Mouse (Mus musculus) limb, embryonic 11.5 days (tissue): ENCODE measurements around the gene Arhgef10l. TPM values are rescaled to one million over a fixed set of nuclear protein-coding genes. Genes with fewer than 3 reads are reported as not detected.
"Not testable (repeated sequence)": the region's sequence is repeated elsewhere in the genome, so short reads cannot be mapped to it uniquely, and the experiment has no call there.

Experiments used
- ATAC-seq: fragments of 200-750 bp; cut with Nextera tagmentation; 2 replicates; pipeline ENCODE4 v1.8.0; 2017; ENCODE audit warnings: low read depth; ENCODE audit not compliant: insufficient number of reproducible peaks, low FRiP score, low TSS enrichment
- DNase-seq: peaks from one replicate; pipeline ENCODE4 v3.0.0-alpha.2; 2015; ENCODE audit warnings: low spot score
- H3K27ac ChIP-seq: fragments of 300-500 bp; sonication (generic); replicated peaks from 2 replicates; pipeline ENCODE4 v1.5.1; 2014; ENCODE audit warnings: low read depth, mild to moderate bottlenecking, low read length
- H3K27me3 ChIP-seq: fragments of 300-500 bp; sonication (generic); 2 replicates; pipeline ENCODE4 v1.6.1; 2014; ENCODE audit warnings: mild to moderate bottlenecking, low read length, mixed read lengths; ENCODE audit not compliant: control insufficient read depth, insufficient read depth
- H3K36me3 ChIP-seq: fragments of 300-500 bp; sonication (generic); 2 replicates; pipeline ENCODE4 v1.6.1; 2014; ENCODE audit warnings: mild to moderate bottlenecking, low read length, moderate library complexity, mixed read lengths; ENCODE audit not compliant: control insufficient read depth, insufficient read depth
- H3K4me1 ChIP-seq: fragments of 300-500 bp; sonication (generic); 2 replicates; pipeline ENCODE4 v1.6.1; 2014; ENCODE audit warnings: low read length, mixed read lengths; ENCODE audit not compliant: control insufficient read depth, insufficient read depth
- H3K4me2 ChIP-seq: fragments of 300-500 bp; sonication (generic); 2 replicates; pipeline ENCODE4 v1.6.1; 2014; ENCODE audit warnings: low read depth, mild to moderate bottlenecking, moderate library complexity; ENCODE audit not compliant: severe bottlenecking
- H3K4me3 ChIP-seq: fragments of 300-500 bp; sonication (generic); 2 replicates; pipeline ENCODE4 v1.5.1; 2014; ENCODE audit warnings: low read depth, low read length
- H3K9ac ChIP-seq: fragments of 300-500 bp; sonication (generic); 2 replicates; pipeline ENCODE4 v1.6.1; 2014; ENCODE audit warnings: mild to moderate bottlenecking, low read length
- H3K9me3 ChIP-seq: fragments of 300-500 bp; sonication (generic); 2 replicates; pipeline ENCODE4 v1.6.1; 2016; ENCODE audit warnings: low read length; ENCODE audit not compliant: control insufficient read depth
- WGBS: fragments of 180-500 bp; shearing (Covaris S2); extraction: QIAGEN DNeasy Blood & Tissue Kit; methylation state at CpG from one replicate; pipeline ENCODE4 v1.1.7; 2014; 5-methylcytosine and 5-hydroxymethylcytosine counted together
- polyA plus RNA-seq: library from polyadenylated mRNA; unstranded; fragments of >200 nt; fragmentation: Nextera tagmentation; extraction: Ambion mirVana; gene quantifications from 2 replicates; pipeline ENCODE4 v1.2.1, GENCODE M21; 2014

Gene Arhgef10l
- polyA plus RNA-seq, 1 experiment from 2014 or later, result 11.8 TPM

- Histone ChIP-seq H3K27me3 (no peaks in the 10 kb centered on the region), H3K4me2 (no peak overlapping the region), H3K9me3 (no peaks in the 10 kb centered on the region), H3K27ac (no peak overlapping the region), H3K36me3 (peaks cover 6% of the 10 kb centered on the region; the same call in 1 of the 2 replicates), H3K4me3 (no peak overlapping the region), H3K4me1 (no peaks in the 10 kb centered on the region), H3K9ac (no peak overlapping the region)
- ATAC-seq, result no peak; the same call in 1 of the 2 replicates
- WGBS, result 80% methylated on average over 23 of the region's 23 CpGs
- DNase-seq, result no peak
Observed at GRCm38 (mm10) chr4:140581730-140582389, 84.0 kb downstream of the Arhgef10l start.

GRCm38 (mm10) chr4:140581341-140581729, 84.5 kb downstream of the Arhgef10l start:
- 83% methylated on average over 16 of the region's 16 CpGs for WGBS
- peaks cover 6% of the 10 kb centered on the region; the same call in 1 of the 2 replicates for H3K36me3 ChIP-seq
- H3K4me2 ChIP-seq, result no peak overlapping the region
- H3K4me3 ChIP-seq, result no peak overlapping the region
- no peak for ATAC-seq
- no peak for DNase-seq
- no peak overlapping the region for H3K9ac ChIP-seq
- H3K4me1 ChIP-seq, result no peaks in the 10 kb centered on the region
- H3K27me3 ChIP-seq, result no peaks in the 10 kb centered on the region
- no peak overlapping the region for H3K27ac ChIP-seq
- H3K9me3 ChIP-seq, result no peaks in the 10 kb centered on the region

GRCm38 (mm10) chr4:140580866-140581265, 84.9 kb downstream of the Arhgef10l start:
- DNase-seq, result no peak
- H3K4me1 ChIP-seq, result no peaks in the 10 kb centered on the region
- no peak overlapping the region for H3K9ac ChIP-seq
- H3K4me3 ChIP-seq, result no peak overlapping the region
- no peak overlapping the region for H3K4me2 ChIP-seq
- H3K36me3 ChIP-seq, result peaks cover 6% of the 10 kb centered on the region; the same call in 1 of the 2 replicates
- no peaks in the 10 kb centered on the region for H3K27me3 ChIP-seq
- no peak for ATAC-seq
- H3K9me3 ChIP-seq, result no peaks in the 10 kb centered on the region
- WGBS, result 85% methylated on average over 4 of the region's 4 CpGs
- H3K27ac ChIP-seq, result no peak overlapping the region

- DNase-seq (no peak), ATAC-seq (no peak)
- Histone ChIP-seq H3K4me1 (no peaks in the 10 kb centered on the region), H3K27ac (no peak overlapping the region), H3K36me3 (peaks cover 6% of the 10 kb centered on the region; the same call in 1 of the 2 replicates), H3K9me3 (no peaks in the 10 kb centered on the region), H3K27me3 (no peaks in the 10 kb centered on the region), H3K4me3 (no peak overlapping the region), H3K9ac (no peak overlapping the region), H3K4me2 (no peak overlapping the region)
- 88% methylated on average over 8 of the region's 8 CpGs for WGBS
Observed at GRCm38 (mm10) chr4:140579576-140579975, 86.2 kb downstream of the Arhgef10l start.

- Histone ChIP-seq H3K4me2 (no peak overlapping the region), H3K4me1 (no peaks in the 10 kb centered on the region), H3K36me3 (peaks cover 6% of the 10 kb centered on the region; the same call in 1 of the 2 replicates), H3K27me3 (no peaks in the 10 kb centered on the region), H3K27ac (no peak overlapping the region), H3K4me3 (no peak overlapping the region), H3K9ac (no peak overlapping the region), H3K9me3 (no peaks in the 10 kb centered on the region)
- WGBS, result 95% methylated on average over 13 of the region's 13 CpGs
- DNase-seq (no peak), ATAC-seq (no peak)
Observed at GRCm38 (mm10) chr4:140579149-140579548, 86.7 kb downstream of the Arhgef10l start.

GRCm38 (mm10) chr4:140576628-140577027, 89.2 kb downstream of the Arhgef10l start:
- Histone ChIP-seq H3K27ac (no peak overlapping the region), H3K36me3 (peaks cover 6% of the 10 kb centered on the region; the same call in 1 of the 2 replicates), H3K27me3 (no peaks in the 10 kb centered on the region), H3K4me3 (no peak overlapping the region), H3K9ac (no peak overlapping the region), H3K9me3 (no peaks in the 10 kb centered on the region), H3K4me1 (no peaks in the 10 kb centered on the region), H3K4me2 (no peak overlapping the region)
- DNase-seq (no peak), ATAC-seq (no peak)
- WGBS, result 97% methylated on average over 16 of the region's 16 CpGs

GRCm38 (mm10) chr4:140574863-140575262, 90.9 kb downstream of the Arhgef10l start:
- not testable (repeated sequence) for ATAC-seq, H3K9ac ChIP-seq, H3K27ac ChIP-seq, H3K36me3 ChIP-seq, DNase-seq, H3K4me3 ChIP-seq, H3K27me3 ChIP-seq, H3K4me1 ChIP-seq, H3K4me2 ChIP-seq, H3K9me3 ChIP-seq
- 92% methylated on average over 7 of the region's 7 CpGs for WGBS

GRCm38 (mm10) chr4:140572376-140572775, 93.4 kb downstream of the Arhgef10l start:
- no peak overlapping the region for H3K9ac ChIP-seq
- no peaks in the 10 kb centered on the region for H3K4me1 ChIP-seq
- no peak for DNase-seq
- no peaks in the 10 kb centered on the region for H3K27me3 ChIP-seq
- H3K4me3 ChIP-seq, result no peak overlapping the region
- 89% methylated on average over 17 of the region's 17 CpGs for WGBS
- ATAC-seq, result no peak
- H3K4me2 ChIP-seq, result no peak overlapping the region
- H3K27ac ChIP-seq, result no peak overlapping the region
- H3K9me3 ChIP-seq, result no peaks in the 10 kb centered on the region
- H3K36me3 ChIP-seq, result peaks cover 11% of the 10 kb centered on the region; the same call in 1 of the 2 replicates

GRCm38 (mm10) chr4:140569394-140569793, 96.4 kb downstream of the Arhgef10l start:
- Histone ChIP-seq H3K36me3 (peaks cover 15% of the 10 kb centered on the region; the same call in 1 of the 2 replicates), H3K4me3 (no peak overlapping the region), H3K9me3 (no peaks in the 10 kb centered on the region), H3K9ac (no peak overlapping the region), H3K4me1 (no peaks in the 10 kb centered on the region), H3K27ac (no peak overlapping the region), H3K27me3 (no peaks in the 10 kb centered on the region), H3K4me2 (no peak overlapping the region)
- WGBS, result 77% methylated on average over 2 of the region's 2 CpGs
- ATAC-seq, result no peak
- no peak for DNase-seq
